Mouse (Mus musculus) midbrain, embryonic 16.5 days (tissue): ENCODE measurements at regions not wholly inside any gene's neighbourhood (a gene's known extent, or its start where the extent isn't known, plus 50 kb on each side); places are given as distances from the start of the nearest gene placed in this dataset.

Experiments
- ATAC-seq: fragments of 200-750 bp; cut with Nextera tagmentation; 2 replicates; pipeline ENCODE4 v1.8.0; 2017; ENCODE audit warnings: moderate TSS enrichment
- H3K27ac ChIP-seq: fragments of 300-500 bp; sonication (generic); 2 replicates; pipeline ENCODE4 v1.5.1; 2014; ENCODE audit warnings: mild to moderate bottlenecking, low read length, mixed read lengths
- H3K27me3 ChIP-seq: fragments of 300-500 bp; sonication (generic); 2 replicates; pipeline ENCODE4 v1.6.1; 2014; ENCODE audit warnings: low read depth, low read length, mixed read lengths; ENCODE audit not compliant: control insufficient read depth, insufficient read depth
- H3K36me3 ChIP-seq: fragments of 300-500 bp; sonication (generic); 2 replicates; pipeline ENCODE4 v1.6.1; 2014; ENCODE audit warnings: mild to moderate bottlenecking, low read length, moderate library complexity, mixed read lengths; ENCODE audit not compliant: control insufficient read depth, insufficient read depth
- H3K4me1 ChIP-seq: fragments of 300-500 bp; sonication (generic); 2 replicates; pipeline ENCODE4 v1.6.1; 2014; ENCODE audit warnings: mild to moderate bottlenecking, low read length, mixed read lengths; ENCODE audit not compliant: control insufficient read depth, insufficient read depth
- H3K4me2 ChIP-seq: fragments of 300-500 bp; sonication (generic); 2 replicates; pipeline ENCODE4 v1.6.1; 2014; ENCODE audit warnings: mild to moderate bottlenecking, low read length, mixed read lengths
- H3K4me3 ChIP-seq: fragments of 300-500 bp; sonication (generic); 2 replicates; pipeline ENCODE4 v1.5.1; 2014; ENCODE audit warnings: low read depth, mild to moderate bottlenecking, low read length, moderate library complexity, mixed read lengths
- H3K9ac ChIP-seq: fragments of 300-500 bp; sonication (generic); 2 replicates; pipeline ENCODE4 v1.6.1; 2014; ENCODE audit warnings: low read depth, low read length, mixed read lengths
- H3K9me3 ChIP-seq: fragments of 300-500 bp; sonication (generic); replicated peaks from 2 replicates; pipeline ENCODE4 v1.6.1; 2014; ENCODE audit warnings: mild to moderate bottlenecking, low read length, mixed read lengths; ENCODE audit not compliant: control insufficient read depth, poor library complexity, severe bottlenecking
- WGBS: fragments of 180-500 bp; shearing (Covaris S2); extraction: QIAGEN DNeasy Blood & Tissue Kit; methylation state at CpG from one replicate; pipeline ENCODE4 v1.1.7; 2014; 5-methylcytosine and 5-hydroxymethylcytosine counted together

GRCm38 (mm10) chr17:7666207-7666606 lies 160.9 kb downstream of the Fndc1 start:
- no peak overlapping the region for H3K4me3 ChIP-seq
- WGBS, result 80% methylated on average over 5 of the region's 5 CpGs
- H3K9ac ChIP-seq, result no peak overlapping the region
- no peaks in the 10 kb centered on the region for H3K36me3 ChIP-seq
- no peak for ATAC-seq
- no peaks in the 10 kb centered on the region for H3K9me3 ChIP-seq
- no peaks in the 10 kb centered on the region for H3K4me1 ChIP-seq
- H3K4me2 ChIP-seq, result no peak overlapping the region
- H3K27ac ChIP-seq, result no peak overlapping the region
- no peaks in the 10 kb centered on the region for H3K27me3 ChIP-seq

GRCm38 (mm10) chr17:7665686-7666085 lies 161.4 kb downstream of the Fndc1 start:
- no peak overlapping the region for H3K27ac ChIP-seq
- no peaks in the 10 kb centered on the region for H3K27me3 ChIP-seq
- H3K4me3 ChIP-seq, result no peak overlapping the region
- no peak overlapping the region for H3K9ac ChIP-seq
- no peaks in the 10 kb centered on the region for H3K36me3 ChIP-seq
- ATAC-seq, result no peak
- no peaks in the 10 kb centered on the region for H3K9me3 ChIP-seq
- H3K4me2 ChIP-seq, result no peak overlapping the region
- WGBS, result 60% methylated on average over 3 of the region's 3 CpGs
- no peaks in the 10 kb centered on the region for H3K4me1 ChIP-seq

- Histone ChIP-seq H3K27me3 (no peaks in the 10 kb centered on the region), H3K4me1 (no peaks in the 10 kb centered on the region), H3K36me3 (no peaks in the 10 kb centered on the region), H3K9me3 (no peaks in the 10 kb centered on the region), H3K9ac (no peak overlapping the region), H3K4me3 (no peak overlapping the region), H3K4me2 (no peak overlapping the region), H3K27ac (no peak overlapping the region)
- no peak for ATAC-seq
- WGBS, result 90% methylated on average over 7 of the region's 7 CpGs
Observed at GRCm38 (mm10) chr17:7663896-7664880, 162.9 kb downstream of the Fndc1 start.

- Histone ChIP-seq H3K4me2 (no peak overlapping the region), H3K4me3 (no peak overlapping the region), H3K36me3 (no peaks in the 10 kb centered on the region), H3K4me1 (no peaks in the 10 kb centered on the region), H3K27me3 (no peaks in the 10 kb centered on the region), H3K9me3 (no peaks in the 10 kb centered on the region), H3K27ac (no peak overlapping the region), H3K9ac (no peak overlapping the region)
- WGBS, result 64% methylated on average over 1 of the region's 1 CpGs
- no peak for ATAC-seq
Observed at GRCm38 (mm10) chr17:7656503-7656902, 170.6 kb downstream of the Fndc1 start.

- no peak overlapping the region for H3K4me2 ChIP-seq
- WGBS, result 95% methylated on average over 6 of the region's 6 CpGs
- H3K27ac ChIP-seq, result no peak overlapping the region
- H3K4me3 ChIP-seq, result no peak overlapping the region
- H3K4me1 ChIP-seq, result no peaks in the 10 kb centered on the region
- no peaks in the 10 kb centered on the region for H3K36me3 ChIP-seq
- ATAC-seq, result no peak
- H3K9me3 ChIP-seq, result no peaks in the 10 kb centered on the region
- H3K27me3 ChIP-seq, result no peaks in the 10 kb centered on the region
- H3K9ac ChIP-seq, result no peak overlapping the region
Observed at GRCm38 (mm10) chr17:7655966-7656365, 171.1 kb downstream of the Fndc1 start.

GRCm38 (mm10) chr17:7654064-7654564 lies 173.0 kb downstream of the Fndc1 start:
- no peak overlapping the region for H3K4me3 ChIP-seq
- no peak overlapping the region for H3K9ac ChIP-seq
- 58% methylated on average over 7 of the region's 7 CpGs for WGBS
- no peaks in the 10 kb centered on the region for H3K4me1 ChIP-seq
- ATAC-seq, result no peak
- no peaks in the 10 kb centered on the region for H3K36me3 ChIP-seq
- H3K27me3 ChIP-seq, result no peaks in the 10 kb centered on the region
- no peak overlapping the region for H3K27ac ChIP-seq
- no peak overlapping the region for H3K4me2 ChIP-seq
- no peaks in the 10 kb centered on the region for H3K9me3 ChIP-seq

- Histone ChIP-seq H3K27ac (no peak overlapping the region), H3K9ac (no peak overlapping the region), H3K4me2 (no peak overlapping the region), H3K4me1 (no peaks in the 10 kb centered on the region), H3K9me3 (no peaks in the 10 kb centered on the region; the same call in 1 of the 2 replicates), H3K4me3 (no peak overlapping the region), H3K27me3 (no peaks in the 10 kb centered on the region), H3K36me3 (no peaks in the 10 kb centered on the region)
- 62% methylated on average over 1 of the region's 1 CpGs for WGBS
- no peak for ATAC-seq
Observed at GRCm38 (mm10) chr17:7652037-7652436, 175.1 kb downstream of the Fndc1 start.

GRCm38 (mm10) chr17:7650417-7650816 lies 176.7 kb downstream of the Fndc1 start:
- Histone ChIP-seq H3K36me3 (no peaks in the 10 kb centered on the region), H3K27me3 (no peaks in the 10 kb centered on the region), H3K4me3 (no peak overlapping the region), H3K9ac (no peak overlapping the region), H3K9me3 (no peaks in the 10 kb centered on the region; the same call in 1 of the 2 replicates), H3K4me2 (no peak overlapping the region), H3K4me1 (no peaks in the 10 kb centered on the region), H3K27ac (no peak overlapping the region)
- 90% methylated on average over 4 of the region's 4 CpGs for WGBS
- no peak for ATAC-seq

GRCm38 (mm10) chr17:7644857-7645481 lies 182.1 kb downstream of the Fndc1 start:
- H3K27ac ChIP-seq, result no peak overlapping the region
- 0 out of 2 replicates have a peak, but pooled peaks cover 6% of the 10 kb centered on the region for H3K4me1 ChIP-seq

More at GRCm38 (mm10) chr17:7644857-7645481, 182.1 kb downstream of the Fndc1 start:
- H3K36me3 ChIP-seq, result no peaks in the 10 kb centered on the region
- ATAC-seq, result peak; percentile 51; the same call in 1 of the 2 replicates
- WGBS, result 44% methylated on average over 9 of the region's 9 CpGs
- no peak overlapping the region for H3K4me3 ChIP-seq
- H3K9me3 ChIP-seq, result no peaks in the 10 kb centered on the region; the same call in 1 of the 2 replicates
- no peaks in the 10 kb centered on the region for H3K27me3 ChIP-seq
- no peak overlapping the region for H3K9ac ChIP-seq
- no peak overlapping the region for H3K4me2 ChIP-seq
